Mouse (Mus musculus): ENCODE results near the gene Pgc. TPM values are rescaled to one million over a fixed set of nuclear protein-coding genes. Genes with fewer than 3 reads are reported as not detected.

Gene Pgc
- polyA plus RNA-seq, 1 experiment from 2014 or later, result not detected

- H3K27me3 ChIP-seq (replicated peaks), result no peaks in the 10 kb centered on the region
- H3K4me3 ChIP-seq, result no peak overlapping the region
- H3K36me3 ChIP-seq (replicated peaks), result no peaks in the 10 kb centered on the region
- H3K4me2 ChIP-seq, result no peak overlapping the region
- no peaks in the 10 kb centered on the region for H3K9me3 ChIP-seq
- H3K9ac ChIP-seq, result no peak overlapping the region
- WGBS, result 91% methylated on average over 7 of the region's 7 CpGs
- H3K27ac ChIP-seq, result no peak overlapping the region
- no peaks in the 10 kb centered on the region for H3K4me1 ChIP-seq
- no peak for ATAC-seq (replicated peaks)
These were observed 30.5 kb downstream of the Pgc start for GRCm38 (mm10) chr17:47757056-47757610.

GRCm38 (mm10) chr17:47759702-47760410, 33.2 kb downstream of the Pgc start:
- no peaks in the 10 kb centered on the region for H3K9me3 ChIP-seq
- no peak for ATAC-seq (replicated peaks)
- H3K27me3 ChIP-seq (replicated peaks), result no peaks in the 10 kb centered on the region
- no peak overlapping the region for H3K4me3 ChIP-seq
- 78% methylated on average over 15 of the region's 15 CpGs for WGBS
- peaks cover 6% of the 10 kb centered on the region for H3K4me1 ChIP-seq
- no peak overlapping the region for H3K27ac ChIP-seq
- H3K36me3 ChIP-seq (replicated peaks), result no peaks in the 10 kb centered on the region
- H3K4me2 ChIP-seq, result no peak overlapping the region
- no peak overlapping the region for H3K9ac ChIP-seq

DNA sequence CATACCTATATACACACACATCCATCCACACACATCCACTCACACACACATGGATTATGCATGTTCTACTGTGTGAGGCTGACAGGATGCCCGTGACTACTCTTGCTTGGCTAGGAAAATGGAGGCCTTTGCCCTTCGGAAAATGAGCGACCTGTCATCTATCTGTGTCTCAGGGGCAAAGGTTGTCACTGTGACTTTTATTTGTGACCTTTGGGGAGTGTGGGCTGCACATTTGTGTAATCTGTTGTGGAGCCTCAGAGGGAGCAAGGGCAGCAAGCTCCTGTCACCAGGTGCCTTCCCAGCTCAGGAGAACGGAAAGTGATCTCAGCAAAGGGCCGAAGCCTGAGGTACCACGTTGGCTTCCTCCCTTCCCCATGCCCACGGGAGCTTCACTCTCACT, 35.4 kb downstream of the Pgc start:
- Histone ChIP-seq H3K27ac (no peak overlapping the region), H3K9me3 (no peaks in the 10 kb centered on the region), H3K9ac (no peak overlapping the region), H3K27me3 (replicated peaks) (no peaks in the 10 kb centered on the region), H3K4me1 (peaks cover 6% of the 10 kb centered on the region), H3K4me2 (no peak overlapping the region), H3K36me3 (replicated peaks) (no peaks in the 10 kb centered on the region), H3K4me3 (no peak overlapping the region)
- no peak for ATAC-seq (replicated peaks)
- 81% methylated on average over 7 of the region's 7 CpGs for WGBS

DNA sequence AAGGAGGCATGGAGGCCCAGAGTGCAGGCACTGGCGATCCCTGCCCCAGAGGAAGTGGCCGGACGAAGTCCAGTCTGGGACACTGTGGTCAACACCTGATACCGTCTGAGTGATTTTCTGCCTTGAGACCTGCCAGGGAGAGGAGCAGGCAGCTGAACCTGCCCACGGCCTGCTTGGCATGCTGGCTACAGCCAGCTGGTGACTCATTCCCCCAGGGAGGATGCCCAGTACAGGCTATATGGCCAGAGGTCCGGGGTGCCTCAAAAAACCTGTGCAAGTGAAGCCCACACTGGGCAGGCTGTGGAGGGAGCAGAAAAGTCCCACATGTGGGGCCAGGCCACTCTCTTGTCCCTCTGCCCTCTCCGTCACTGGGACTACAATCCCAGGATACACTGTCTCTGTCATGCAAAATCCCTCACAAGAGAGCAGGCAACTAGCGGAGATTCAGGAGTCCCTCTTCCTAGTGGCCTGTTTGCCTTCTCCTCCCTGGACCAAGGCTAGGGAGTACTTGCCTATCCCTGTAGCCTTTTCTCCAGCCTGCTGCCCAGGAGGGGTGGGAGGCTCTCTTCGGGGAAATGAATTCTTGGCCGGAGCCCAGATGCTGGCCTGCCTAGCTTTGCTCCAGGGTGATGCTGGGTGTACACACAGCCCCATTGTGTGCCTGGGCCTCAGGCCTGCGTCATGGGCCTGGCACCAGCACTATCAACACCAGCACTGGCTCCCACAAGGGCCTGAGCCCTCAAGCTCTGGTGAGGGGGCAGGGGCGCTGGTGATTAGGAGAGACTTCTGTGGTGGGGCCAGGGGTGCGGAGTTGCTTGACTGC, 36.1 kb downstream of the Pgc start:
- 73% methylated on average over 13 of the region's 13 CpGs for WGBS
- H3K4me3 ChIP-seq, result no peak overlapping the region
- ATAC-seq (replicated peaks), result peak; percentile 86; the same call in 1 of the 2 replicates

DNA sequence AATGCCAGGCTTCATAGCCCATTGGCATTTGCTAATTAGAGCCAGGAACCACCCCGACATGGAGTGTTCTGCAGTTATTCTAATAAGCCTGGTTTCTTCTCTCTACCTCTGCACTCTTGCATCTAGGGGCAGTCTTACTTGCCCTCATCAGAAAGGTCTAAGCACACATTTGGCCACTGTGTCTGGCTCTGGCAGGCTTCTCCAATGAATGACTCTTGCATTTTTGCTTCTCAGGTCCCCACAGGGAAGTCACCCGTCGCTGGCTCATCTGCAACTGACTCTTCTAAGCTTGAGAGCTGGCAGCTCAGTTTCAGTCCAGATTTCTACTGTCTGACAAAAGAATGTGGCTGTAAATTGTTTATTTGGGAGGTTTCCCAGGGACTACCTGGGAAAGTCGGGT, 39.3 kb downstream of the Pgc start:
- 83% methylated on average over 4 of the region's 4 CpGs for WGBS
- ATAC-seq (replicated peaks), result no peak
- H3K27me3 ChIP-seq (replicated peaks), result no peaks in the 10 kb centered on the region

More for the DNA sequence above, 36.1 kb downstream of the Pgc start:
- H3K36me3 ChIP-seq (replicated peaks), result no peaks in the 10 kb centered on the region
- no peak overlapping the region for H3K9ac ChIP-seq
- H3K9me3 ChIP-seq, result no peaks in the 10 kb centered on the region
- H3K4me2 ChIP-seq, result no peak overlapping the region
- H3K27ac ChIP-seq, result peak overlapping the region; percentile 60
- no peaks in the 10 kb centered on the region for H3K27me3 ChIP-seq (replicated peaks)
- H3K4me1 ChIP-seq, result peaks cover 6% of the 10 kb centered on the region

DNA sequence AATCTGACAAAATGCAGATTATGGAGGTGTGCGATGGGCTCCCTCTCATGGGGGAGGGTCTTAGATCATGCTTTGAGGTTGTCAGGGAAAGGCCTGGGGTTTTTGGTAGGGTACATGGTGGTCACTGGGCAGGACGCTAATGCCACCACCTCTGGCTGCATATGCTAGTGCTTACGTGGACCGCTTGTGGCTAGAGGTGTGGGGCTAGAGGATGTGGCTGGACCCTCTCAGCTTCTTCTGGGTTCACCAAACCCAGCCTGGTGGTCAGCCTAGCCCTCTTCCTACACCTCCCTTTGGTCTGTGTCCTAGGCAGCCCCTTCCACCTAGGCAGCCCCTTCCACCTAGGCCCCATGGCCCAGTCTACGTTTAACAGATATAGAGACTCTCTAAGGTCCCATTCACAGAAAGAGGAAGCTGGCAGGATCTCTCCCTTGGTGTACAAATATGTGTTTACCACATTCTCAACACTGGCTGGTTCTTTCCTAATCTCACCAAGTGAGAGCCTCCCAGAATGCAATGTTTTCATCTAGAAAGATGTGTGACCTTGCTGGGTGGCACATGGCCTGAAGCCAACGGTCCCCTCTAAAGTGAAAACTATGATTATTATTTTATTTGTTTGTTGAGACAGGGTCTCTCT, 39.9 kb downstream of the Pgc start:
- no peak for ATAC-seq (replicated peaks)

More for the DNA sequence above, 39.3 kb downstream of the Pgc start:
- Histone ChIP-seq H3K36me3 (replicated peaks) (no peaks in the 10 kb centered on the region), H3K9ac (no peak overlapping the region), H3K4me2 (no peak overlapping the region), H3K27ac (no peak overlapping the region), H3K4me3 (no peak overlapping the region), H3K9me3 (no peaks in the 10 kb centered on the region), H3K4me1 (peaks cover 6% of the 10 kb centered on the region)

DNA sequence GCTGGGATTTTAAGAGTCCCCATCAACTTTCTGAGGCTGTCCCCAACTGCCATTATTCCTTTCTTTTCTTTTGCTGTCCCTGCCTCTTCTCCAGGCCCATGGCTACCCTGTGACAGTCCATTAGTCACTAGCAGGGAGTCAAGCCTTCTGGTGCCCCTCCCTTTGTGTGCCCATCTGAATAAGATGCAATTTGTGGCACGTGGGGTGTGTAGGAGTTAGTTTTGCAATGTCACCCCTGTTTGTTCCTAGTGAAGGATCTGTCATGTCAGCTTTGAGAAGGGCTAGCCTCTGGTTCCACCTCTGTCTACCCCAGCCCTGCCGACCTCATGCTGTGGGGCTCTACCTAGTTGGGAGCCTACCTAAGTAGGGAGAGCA, 40.4 kb downstream of the Pgc start:
- 70% methylated on average over 2 of the region's 2 CpGs for WGBS
- H3K27ac ChIP-seq, result no peak overlapping the region
- H3K4me3 ChIP-seq, result no peak overlapping the region
- H3K4me1 ChIP-seq, result peaks cover 6% of the 10 kb centered on the region
- H3K9me3 ChIP-seq, result no peaks in the 10 kb centered on the region; the same call in 1 of the 2 replicates
- H3K9ac ChIP-seq, result no peak overlapping the region
- H3K27me3 ChIP-seq (replicated peaks), result no peaks in the 10 kb centered on the region
- no peak for ATAC-seq (replicated peaks)
- no peak overlapping the region for H3K4me2 ChIP-seq
- H3K36me3 ChIP-seq (replicated peaks), result no peaks in the 10 kb centered on the region

More for the DNA sequence above, 39.9 kb downstream of the Pgc start:
- Histone ChIP-seq H3K36me3 (replicated peaks) (no peaks in the 10 kb centered on the region), H3K27ac (no peak overlapping the region), H3K4me1 (peaks cover 6% of the 10 kb centered on the region), H3K9ac (no peak overlapping the region), H3K4me2 (no peak overlapping the region), H3K27me3 (replicated peaks) (no peaks in the 10 kb centered on the region), H3K9me3 (no peaks in the 10 kb centered on the region), H3K4me3 (no peak overlapping the region)
- WGBS, result 85% methylated on average over 6 of the region's 6 CpGs

DNA sequence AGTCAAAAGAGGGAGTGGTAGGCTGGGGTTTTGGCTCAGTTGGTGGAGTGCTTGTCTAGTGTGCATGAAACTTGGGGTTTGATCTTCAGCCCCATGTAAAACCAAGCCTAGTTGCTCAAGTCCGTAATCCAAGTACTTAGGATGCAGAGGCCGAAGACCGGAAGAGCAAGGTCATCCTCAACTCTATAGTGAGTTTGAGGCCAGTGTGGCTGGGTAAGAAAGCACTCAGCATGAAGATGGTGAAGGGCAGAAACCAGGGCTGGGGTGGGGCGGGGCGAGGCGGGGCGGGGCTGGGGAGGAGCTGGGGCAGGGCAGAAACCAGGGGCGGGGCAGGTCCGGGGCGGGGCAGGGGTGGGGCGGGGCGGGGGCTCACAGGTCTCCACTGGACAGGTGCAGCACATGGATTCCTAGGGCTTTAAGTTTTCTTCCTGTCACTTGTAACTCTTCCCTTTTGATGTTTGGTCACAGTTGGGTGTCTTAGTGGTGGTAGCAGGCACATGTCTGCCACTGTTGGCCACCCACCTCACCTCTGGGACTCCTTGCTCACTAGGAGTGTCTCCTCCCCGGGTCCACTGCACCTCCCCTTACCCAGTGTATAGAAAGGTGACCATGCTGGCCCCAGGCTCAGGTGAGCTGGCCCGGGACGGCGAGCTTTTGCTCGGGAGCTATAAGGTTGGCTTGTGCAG, 41.0 kb downstream of the Pgc start:
- no peaks in the 10 kb centered on the region for H3K36me3 ChIP-seq (replicated peaks)
- H3K9me3 ChIP-seq, result no peaks in the 10 kb centered on the region; the same call in 1 of the 2 replicates
- no peaks in the 10 kb centered on the region for H3K27me3 ChIP-seq (replicated peaks)
- H3K4me3 ChIP-seq, result no peak overlapping the region
- no peak for ATAC-seq (replicated peaks)
- no peak overlapping the region for H3K9ac ChIP-seq
- peaks cover 2% of the 10 kb centered on the region for H3K4me1 ChIP-seq
- H3K4me2 ChIP-seq, result no peak overlapping the region
- WGBS, result 55% methylated on average over 14 of the region's 17 CpGs
- no peak overlapping the region for H3K27ac ChIP-seq

DNA sequence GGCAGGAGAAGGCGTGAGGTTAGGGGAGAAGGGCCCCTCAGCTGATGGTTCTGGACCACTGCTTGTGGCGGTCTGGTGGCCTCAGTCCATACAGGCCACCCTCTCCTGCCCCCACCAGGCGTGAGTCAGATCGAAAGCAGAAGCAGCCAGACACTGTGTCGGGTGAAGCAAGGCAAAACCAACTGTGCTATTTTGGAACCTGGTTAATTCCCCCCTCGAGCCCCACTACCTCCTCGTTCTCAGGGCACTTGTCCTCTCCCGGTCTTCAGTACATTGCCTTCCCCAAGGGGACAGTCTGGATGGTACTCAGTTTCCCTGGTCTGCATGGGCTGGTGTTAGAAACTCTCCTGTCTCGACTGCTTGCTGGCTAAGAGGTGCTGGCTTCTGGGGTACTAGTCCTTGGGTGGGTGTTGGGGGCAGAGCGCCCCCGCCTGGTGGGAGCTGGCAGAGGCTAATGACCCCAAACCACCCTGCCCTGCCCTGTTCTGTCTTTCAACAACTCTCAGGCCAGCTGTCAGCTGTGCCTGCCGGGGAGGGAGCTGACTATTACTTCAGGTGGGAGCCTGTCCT, 42.1 kb downstream of the Pgc start:
- WGBS, result 55% methylated on average over 12 of the region's 12 CpGs
- Histone ChIP-seq H3K4me1 (no peaks in the 10 kb centered on the region), H3K9me3 (no peaks in the 10 kb centered on the region; the same call in 1 of the 2 replicates), H3K27me3 (replicated peaks) (no peaks in the 10 kb centered on the region), H3K36me3 (replicated peaks) (no peaks in the 10 kb centered on the region), H3K9ac (no peak overlapping the region), H3K27ac (no peak overlapping the region), H3K4me2 (no peak overlapping the region), H3K4me3 (no peak overlapping the region)
- ATAC-seq (replicated peaks), result no peak

- Histone ChIP-seq H3K9me3 (no peaks in the 10 kb centered on the region; the same call in 1 of the 2 replicates), H3K9ac (no peak overlapping the region), H3K4me2 (no peak overlapping the region), H3K36me3 (replicated peaks) (no peaks in the 10 kb centered on the region), H3K4me1 (no peaks in the 10 kb centered on the region), H3K4me3 (no peak overlapping the region), H3K27ac (no peak overlapping the region), H3K27me3 (replicated peaks) (no peaks in the 10 kb centered on the region)
- ATAC-seq (replicated peaks), result no peak
- 85% methylated on average over 11 of the region's 11 CpGs for WGBS
These were observed 43.0 kb downstream of the Pgc start for GRCm38 (mm10) chr17:47769389-47770299.

- no peak for ATAC-seq (replicated peaks)
- WGBS, result 67% methylated on average over 6 of the region's 6 CpGs
- Histone ChIP-seq H3K4me3 (no peak overlapping the region), H3K27me3 (replicated peaks) (no peaks in the 10 kb centered on the region), H3K4me2 (no peak overlapping the region), H3K27ac (no peak overlapping the region), H3K36me3 (replicated peaks) (no peaks in the 10 kb centered on the region), H3K4me1 (no peaks in the 10 kb centered on the region), H3K9me3 (no peaks in the 10 kb centered on the region; the same call in 1 of the 2 replicates), H3K9ac (no peak overlapping the region)
These were observed 47.0 kb downstream of the Pgc start for GRCm38 (mm10) chr17:47773604-47774003.
